Mouse (Mus musculus) CH12.LX (cell line): ENCODE measurements around the gene Zfp697. TPM values are rescaled to one million over a fixed set of nuclear protein-coding genes. Genes with fewer than 3 reads are reported as not detected.

Experiments used
- DNase-seq: peaks from one replicate; pipeline ENCODE4 v3.0.0-alpha.2; 2013; ENCODE audit errors: extremely low read depth
- H3K27ac ChIP-seq: 2 replicates; pipeline ENCODE4 v1.5.1; 2012; ENCODE audit warnings: low read depth, mild to moderate bottlenecking, control low read depth, moderate library complexity; ENCODE audit not compliant: insufficient read depth
- H3K27me3 ChIP-seq: replicated peaks from 2 replicates; pipeline ENCODE3; 2012; ENCODE audit warnings: inconsistent platforms
- H3K36me3 ChIP-seq, 2 experiments: replicated peaks in 1 of 2; 2 replicates each; pipeline versions ENCODE3 to v1.6.1; 2012; ENCODE audit warnings: inconsistent platforms in 1 of 2, low read length in 1 of 2, mild to moderate bottlenecking in 1 of 2, mixed read lengths in 1 of 2, moderate library complexity in 1 of 2; ENCODE audit not compliant: control insufficient read depth in 1 of 2, insufficient read depth in 1 of 2
- H3K4me1 ChIP-seq, 2 experiments: 2 replicates each; pipeline ENCODE4 v1.6.1; 2012; ENCODE audit warnings: inconsistent platforms in 1 of 2, moderate library complexity in 1 of 2; ENCODE audit not compliant: insufficient read depth in 2 of 2, control insufficient read depth in 1 of 2
- H3K4me2 ChIP-seq: 2 replicates; pipeline ENCODE4 v1.6.1; 2012; ENCODE audit warnings: low read depth, mild to moderate bottlenecking, control low read depth; ENCODE audit not compliant: poor library complexity, insufficient read depth, severe bottlenecking
- H3K4me3 ChIP-seq, 3 experiments: fragments of 150-350 bp in 1 of 3; sonication (generic) in 1 of 3; replicated peaks in 1 of 3; 2 replicates each; pipeline versions ENCODE3 to v1.5.1; 2011 to 2012; ENCODE audit warnings: low read depth in 2 of 3, low read length in 2 of 3, mild to moderate bottlenecking in 2 of 3, moderate library complexity in 2 of 3, control low read depth in 1 of 3, improper control_type of control experiment in 1 of 3, inconsistent platforms in 1 of 3, mixed read lengths in 1 of 3; ENCODE audit not compliant: poor library complexity in 1 of 3
- H3K79me2 ChIP-seq: replicated peaks from 2 replicates; pipeline ENCODE4 v1.6.1; 2012; ENCODE audit warnings: mild to moderate bottlenecking, moderate library complexity; ENCODE audit not compliant: control insufficient read depth, poor library complexity, insufficient read depth, severe bottlenecking; ENCODE audit errors: extremely low read depth
- H3K9ac ChIP-seq: 2 replicates; pipeline ENCODE4 v1.6.1; 2012; ENCODE audit warnings: low read depth, mild to moderate bottlenecking, control low read depth, moderate library complexity; ENCODE audit not compliant: insufficient read depth
- H3K9me3 ChIP-seq: replicated peaks from 2 replicates; pipeline ENCODE3; 2012; ENCODE audit warnings: low read length, inconsistent platforms, mixed read lengths
- CHD1 ChIP-seq: IDR thresholded peaks from 2 replicates; pipeline ENCODE4 v1.6.1; 2012; ENCODE audit warnings: low read depth, low read length, improper control_type of control experiment, inconsistent platforms
- E2F4 ChIP-seq: IDR thresholded peaks from 2 replicates; pipeline ENCODE4 v1.6.1; 2011; ENCODE audit warnings: low read depth, low read length, improper control_type of control experiment; ENCODE audit not compliant: insufficient replicate concordance
- ELF1 ChIP-seq: IDR thresholded peaks from 2 replicates; pipeline ENCODE4 v1.6.1; 2014; ENCODE audit warnings: low read depth, mild to moderate bottlenecking, inconsistent platforms, low read length, improper control_type of control experiment
- EP300 ChIP-seq: IDR thresholded peaks from 2 replicates; pipeline ENCODE4 v1.6.1; 2011; ENCODE audit warnings: low read length, improper control_type of control experiment
- GABPA ChIP-seq: IDR thresholded peaks from 2 replicates; pipeline ENCODE4 v1.6.1; 2012; ENCODE audit warnings: low read depth, low read length, improper control_type of control experiment, inconsistent platforms; ENCODE audit not compliant: insufficient replicate concordance
- HCFC1 ChIP-seq: IDR thresholded peaks from 2 replicates; pipeline ENCODE4 v1.6.1; 2012; ENCODE audit warnings: low read depth, mild to moderate bottlenecking, inconsistent platforms, low read length, improper control_type of control experiment
- IRF4 ChIP-seq: IDR thresholded peaks from 2 replicates; pipeline ENCODE4 v1.6.1; 2014; ENCODE audit warnings: low read depth, mild to moderate bottlenecking, inconsistent platforms, low read length, improper control_type of control experiment
- JUN ChIP-seq: IDR thresholded peaks from 2 replicates; pipeline ENCODE4 v1.6.1; 2011; ENCODE audit warnings: low read depth, mild to moderate bottlenecking, low read length, improper control_type of control experiment, moderate library complexity; ENCODE audit not compliant: insufficient read depth
- KAT2A ChIP-seq: IDR thresholded peaks from 2 replicates; pipeline ENCODE4 v1.6.1; 2012; ENCODE audit warnings: low read length, improper control_type of control experiment, inconsistent platforms; ENCODE audit not compliant: insufficient replicate concordance
- MAFK ChIP-seq: IDR thresholded peaks from 2 replicates; pipeline ENCODE4 v1.6.1; 2011; ENCODE audit warnings: low read length, improper control_type of control experiment; ENCODE audit not compliant: insufficient replicate concordance
- MAX ChIP-seq: IDR thresholded peaks from 2 replicates; pipeline ENCODE4 v1.6.1; 2011; ENCODE audit warnings: low read length, improper control_type of control experiment
- MAZ ChIP-seq: IDR thresholded peaks from 2 replicates; pipeline ENCODE4 v1.6.1; 2012; ENCODE audit warnings: low read depth, mild to moderate bottlenecking, inconsistent platforms, low read length, improper control_type of control experiment, moderate library complexity
- MXI1 ChIP-seq: IDR thresholded peaks from 2 replicates; pipeline ENCODE4 v1.6.1; 2011; ENCODE audit warnings: mild to moderate bottlenecking, low read depth, low read length, improper control_type of control experiment
- MYC ChIP-seq: IDR thresholded peaks from 2 replicates; pipeline ENCODE4 v1.6.1; 2011; ENCODE audit warnings: low read depth, mild to moderate bottlenecking, improper control_type of control experiment, low read length
- NRF1 ChIP-seq: IDR thresholded peaks from 2 replicates; pipeline ENCODE4 v1.6.1; 2014; ENCODE audit warnings: low read depth, mild to moderate bottlenecking, inconsistent platforms, low read length, improper control_type of control experiment, moderate library complexity
- PAX5 ChIP-seq: IDR thresholded peaks from 2 replicates; pipeline ENCODE4 v1.6.1; 2012; ENCODE audit warnings: low read length, inconsistent platforms, mixed read lengths
- POLR2A ChIP-seq: IDR thresholded peaks from 2 replicates; pipeline ENCODE4 v1.6.1; 2011; ENCODE audit warnings: low read depth, mild to moderate bottlenecking, improper control_type of control experiment, low read length
- POLR2AphosphoS2 ChIP-seq: IDR thresholded peaks from 2 replicates; pipeline ENCODE4 v1.6.1; 2011; ENCODE audit warnings: low read depth, low read length, improper control_type of control experiment
- SIN3A ChIP-seq: IDR thresholded peaks from 2 replicates; pipeline ENCODE4 v1.6.1; 2012; ENCODE audit warnings: low read length, improper control_type of control experiment, inconsistent platforms
- SMC3 ChIP-seq: IDR thresholded peaks from 2 replicates; pipeline ENCODE4 v1.6.1; 2011; ENCODE audit warnings: low read depth, low read length, improper control_type of control experiment
- TCF12 ChIP-seq: IDR thresholded peaks from 2 replicates; pipeline ENCODE4 v1.6.1; 2014; ENCODE audit warnings: low read depth, mild to moderate bottlenecking, inconsistent platforms, low read length, improper control_type of control experiment
- USF1 ChIP-seq: IDR thresholded peaks from 2 replicates; pipeline ENCODE4 v1.6.1; 2014; ENCODE audit warnings: low read depth, mild to moderate bottlenecking, inconsistent platforms, low read length, improper control_type of control experiment
- USF2 ChIP-seq: conservative IDR thresholded peaks from 2 replicates; pipeline ENCODE4 v1.6.1; 2011; ENCODE audit warnings: low read depth, low read length, improper control_type of control experiment
- ZC3H11A ChIP-seq: IDR thresholded peaks from 2 replicates; pipeline ENCODE4 v1.6.1; 2012; ENCODE audit warnings: low read depth, mild to moderate bottlenecking, inconsistent platforms, low read length, improper control_type of control experiment
- ZMIZ1 ChIP-seq: IDR thresholded peaks from 2 replicates; pipeline ENCODE4 v1.6.1; 2012; ENCODE audit warnings: low read depth, mild to moderate bottlenecking, inconsistent platforms, low read length, improper control_type of control experiment
- ZNF384 ChIP-seq: IDR thresholded peaks from 2 replicates; pipeline ENCODE4 v1.6.1; 2012; ENCODE audit warnings: low read depth, low read length, improper control_type of control experiment, inconsistent platforms
- dilution Hi-C: fragments of 300-500 bp; cut with MboI; formaldehyde crosslinking; loops from 2 replicates; pipeline ENCODE4 v1.14.3; 2020; ENCODE audit warnings: low sequenced_read_pairs; ENCODE audit not compliant: extremely low pct_unique_long_range_greater_than_20kb, extremely low pct_ligation_motif_present
- in situ Hi-C: fragments of 300-500 bp; cut with MboI; formaldehyde crosslinking; loops from 3 replicates; pipeline ENCODE4 v1.14.3; 2019; ENCODE audit warnings: low sequenced_read_pairs, low pct_ligation_motif_present, low pct_unique_long_range_greater_than_20kb, mixed read lengths
- polyA plus RNA-seq: library from polyadenylated mRNA; unstranded; fragments of >175 nt; gene quantifications from 2 replicates; pipeline ENCODE4 v1.2.1, GENCODE M21; 2012; ENCODE audit warnings: low read depth; ENCODE audit not compliant: insufficient read length
- total RNA-seq, 2 experiments: library from RNA; depleted of rRNA; stranded (reverse); fragments of 300-350 nt in 1 of 2; fragments of >200 nt in 1 of 2; gene quantifications; 2 replicates each; pipeline ENCODE4 v1.2.3; 2012 to 2014

Gene Zfp697
- total and polyA plus RNA-seq, 3 experiments = not detected

GRCm38 (mm10) chr3:98630152-98630551 lies 247.9 kb downstream of the Zfp697 start, which contains the start of gene Hsd3b5:
Hsd3b5 (minus strand) TSS chr3:98630252.
- H3K4me3 ChIP-seq = no peak within 1 kb of the TSS
- H3K4me1 ChIP-seq = no peaks in the 10 kb centered on the region
- dilution Hi-C loops = no loop called here
- H3K36me3 ChIP-seq = no peaks in the 10 kb centered on the region
- peaks cover 4% of the 10 kb centered on the region for H3K27me3 ChIP-seq
- DNase-seq = no peak
- H3K9me3 ChIP-seq = no peaks in the 10 kb centered on the region
- H3K27ac ChIP-seq = no peak within 1 kb of the TSS
- no peaks in the 10 kb centered on the region for H3K79me2 ChIP-seq
- in situ Hi-C loops = no loop called here
- no peak within 1 kb of the TSS for H3K4me2 ChIP-seq
- H3K9ac ChIP-seq = no peak within 1 kb of the TSS
- TF ChIP-seq POLR2A = no peak
- TF ChIP-seq MAFK = no peak
- TF ChIP-seq TCF12 = no peak
- no peak for TF ChIP-seq ZNF384
- TF ChIP-seq USF1 = no peak
- TF ChIP-seq ELF1 = no peak
- TF ChIP-seq SMC3 = no peak
- TF ChIP-seq MYC = no peak
- no peak for TF ChIP-seq SIN3A
- TF ChIP-seq GABPA = no peak
- no peak for TF ChIP-seq NRF1
- TF ChIP-seq KAT2A = no peak
- no peak for TF ChIP-seq E2F4
- no peak for TF ChIP-seq MXI1
- TF ChIP-seq ZMIZ1 = no peak
- TF ChIP-seq IRF4 = no peak
- TF ChIP-seq, all 38 proteins: peak for 0

GRCm38 (mm10) chr3:98635145-98635544 lies 252.9 kb downstream of the Zfp697 start:
- Histone ChIP-seq H3K4me1 (no peaks in the 10 kb centered on the region), H3K9me3 (no peaks in the 10 kb centered on the region), H3K9ac (no peak overlapping the region), H3K27me3 (no peaks in the 10 kb centered on the region), H3K4me3 (no peak overlapping the region), H3K79me2 (no peaks in the 10 kb centered on the region), H3K36me3 (no peaks in the 10 kb centered on the region), H3K4me2 (no peak overlapping the region), H3K27ac (no peak overlapping the region)
- dilution Hi-C loops (no loop called here), in situ Hi-C loops (no loop called here)
- DNase-seq = no peak
- TF ChIP-seq GABPA = no peak
- TF ChIP-seq MAX = no peak
- no peak for TF ChIP-seq MYC
- TF ChIP-seq MAFK = no peak
- TF ChIP-seq CHD1 = no peak
- TF ChIP-seq USF2 = no peak
- no peak for TF ChIP-seq MAZ
- no peak for TF ChIP-seq USF1
- no peak for TF ChIP-seq POLR2AphosphoS2
- no peak for TF ChIP-seq MXI1
- TF ChIP-seq EP300 = no peak
- TF ChIP-seq HCFC1 = no peak
- TF ChIP-seq JUN = no peak
- TF ChIP-seq PAX5 = no peak
- TF ChIP-seq ZC3H11A = no peak
